Mouse (Mus musculus) CH12.LX (cell line): ENCODE results near the gene Esrrb. TPM values are rescaled to one million over a fixed set of nuclear protein-coding genes. Genes with fewer than 3 reads are reported as not detected.

Source experiments
- DNase-seq: peaks from one replicate; pipeline ENCODE4 v3.0.0-alpha.2; 2013; ENCODE audit errors: extremely low read depth
- H3K27ac ChIP-seq: 2 replicates; pipeline ENCODE4 v1.5.1; 2012; ENCODE audit warnings: low read depth, mild to moderate bottlenecking, control low read depth, moderate library complexity; ENCODE audit not compliant: insufficient read depth
- H3K27me3 ChIP-seq: replicated peaks from 2 replicates; pipeline ENCODE3; 2012; ENCODE audit warnings: inconsistent platforms
- H3K36me3 ChIP-seq, 2 experiments: replicated peaks in 1 of 2; 2 replicates each; pipeline versions ENCODE3 to v1.6.1; 2012; ENCODE audit warnings: inconsistent platforms in 1 of 2, low read length in 1 of 2, mild to moderate bottlenecking in 1 of 2, mixed read lengths in 1 of 2, moderate library complexity in 1 of 2; ENCODE audit not compliant: control insufficient read depth in 1 of 2, insufficient read depth in 1 of 2
- H3K4me1 ChIP-seq, 2 experiments: 2 replicates each; pipeline ENCODE4 v1.6.1; 2012; ENCODE audit warnings: inconsistent platforms in 1 of 2, moderate library complexity in 1 of 2; ENCODE audit not compliant: insufficient read depth in 2 of 2, control insufficient read depth in 1 of 2
- H3K4me2 ChIP-seq: 2 replicates; pipeline ENCODE4 v1.6.1; 2012; ENCODE audit warnings: low read depth, mild to moderate bottlenecking, control low read depth; ENCODE audit not compliant: poor library complexity, insufficient read depth, severe bottlenecking
- H3K4me3 ChIP-seq, 3 experiments: fragments of 150-350 bp in 1 of 3; sonication (generic) in 1 of 3; replicated peaks in 1 of 3; 2 replicates each; pipeline versions ENCODE3 to v1.5.1; 2011 to 2012; ENCODE audit warnings: low read depth in 2 of 3, low read length in 2 of 3, mild to moderate bottlenecking in 2 of 3, moderate library complexity in 2 of 3, control low read depth in 1 of 3, improper control_type of control experiment in 1 of 3, inconsistent platforms in 1 of 3, mixed read lengths in 1 of 3; ENCODE audit not compliant: poor library complexity in 1 of 3
- H3K79me2 ChIP-seq: replicated peaks from 2 replicates; pipeline ENCODE4 v1.6.1; 2012; ENCODE audit warnings: mild to moderate bottlenecking, moderate library complexity; ENCODE audit not compliant: control insufficient read depth, poor library complexity, insufficient read depth, severe bottlenecking; ENCODE audit errors: extremely low read depth
- H3K9ac ChIP-seq: 2 replicates; pipeline ENCODE4 v1.6.1; 2012; ENCODE audit warnings: low read depth, mild to moderate bottlenecking, control low read depth, moderate library complexity; ENCODE audit not compliant: insufficient read depth
- H3K9me3 ChIP-seq: replicated peaks from 2 replicates; pipeline ENCODE3; 2012; ENCODE audit warnings: low read length, inconsistent platforms, mixed read lengths
- BHLHE40 ChIP-seq: IDR thresholded peaks from 2 replicates; pipeline ENCODE4 v1.6.1; 2011; ENCODE audit warnings: mild to moderate bottlenecking, low read depth, low read length, improper control_type of control experiment
- CHD1 ChIP-seq: IDR thresholded peaks from 2 replicates; pipeline ENCODE4 v1.6.1; 2012; ENCODE audit warnings: low read depth, low read length, improper control_type of control experiment, inconsistent platforms
- CTCF ChIP-seq, 2 experiments: IDR thresholded peaks in 1 of 2; conservative IDR thresholded peaks in 1 of 2; 2 replicates each; pipeline ENCODE4 v1.5.1; 2011 to 2012; ENCODE audit warnings: low read depth in 2 of 2, low read length in 2 of 2, improper control_type of control experiment in 1 of 2, inconsistent platforms in 1 of 2, mild to moderate bottlenecking in 1 of 2, moderate library complexity in 1 of 2
- E2F4 ChIP-seq: IDR thresholded peaks from 2 replicates; pipeline ENCODE4 v1.6.1; 2011; ENCODE audit warnings: low read depth, low read length, improper control_type of control experiment; ENCODE audit not compliant: insufficient replicate concordance
- ELF1 ChIP-seq: IDR thresholded peaks from 2 replicates; pipeline ENCODE4 v1.6.1; 2014; ENCODE audit warnings: low read depth, mild to moderate bottlenecking, inconsistent platforms, low read length, improper control_type of control experiment
- EP300 ChIP-seq: IDR thresholded peaks from 2 replicates; pipeline ENCODE4 v1.6.1; 2011; ENCODE audit warnings: low read length, improper control_type of control experiment
- GABPA ChIP-seq: IDR thresholded peaks from 2 replicates; pipeline ENCODE4 v1.6.1; 2012; ENCODE audit warnings: low read depth, low read length, improper control_type of control experiment, inconsistent platforms; ENCODE audit not compliant: insufficient replicate concordance
- HCFC1 ChIP-seq: IDR thresholded peaks from 2 replicates; pipeline ENCODE4 v1.6.1; 2012; ENCODE audit warnings: low read depth, mild to moderate bottlenecking, inconsistent platforms, low read length, improper control_type of control experiment
- MAFK ChIP-seq: IDR thresholded peaks from 2 replicates; pipeline ENCODE4 v1.6.1; 2011; ENCODE audit warnings: low read length, improper control_type of control experiment; ENCODE audit not compliant: insufficient replicate concordance
- MAX ChIP-seq: IDR thresholded peaks from 2 replicates; pipeline ENCODE4 v1.6.1; 2011; ENCODE audit warnings: low read length, improper control_type of control experiment
- MAZ ChIP-seq: IDR thresholded peaks from 2 replicates; pipeline ENCODE4 v1.6.1; 2012; ENCODE audit warnings: low read depth, mild to moderate bottlenecking, inconsistent platforms, low read length, improper control_type of control experiment, moderate library complexity
- MYC ChIP-seq: IDR thresholded peaks from 2 replicates; pipeline ENCODE4 v1.6.1; 2011; ENCODE audit warnings: low read depth, mild to moderate bottlenecking, improper control_type of control experiment, low read length
- NELFE ChIP-seq: IDR thresholded peaks from 2 replicates; pipeline ENCODE4 v1.6.1; 2011; ENCODE audit warnings: low read depth, low read length, improper control_type of control experiment
- POLR2A ChIP-seq: IDR thresholded peaks from 2 replicates; pipeline ENCODE4 v1.6.1; 2011; ENCODE audit warnings: low read depth, mild to moderate bottlenecking, improper control_type of control experiment, low read length
- POLR2AphosphoS2 ChIP-seq: IDR thresholded peaks from 2 replicates; pipeline ENCODE4 v1.6.1; 2011; ENCODE audit warnings: low read depth, low read length, improper control_type of control experiment
- RAD21 ChIP-seq: IDR thresholded peaks from 2 replicates; pipeline ENCODE4 v1.6.1; 2011; ENCODE audit warnings: low read depth, mild to moderate bottlenecking, low read length, improper control_type of control experiment, moderate library complexity
- SMC3 ChIP-seq: IDR thresholded peaks from 2 replicates; pipeline ENCODE4 v1.6.1; 2011; ENCODE audit warnings: low read depth, low read length, improper control_type of control experiment
- TBP ChIP-seq: conservative IDR thresholded peaks from 2 replicates; pipeline ENCODE4 v1.6.1; 2011; ENCODE audit warnings: low read depth, low read length, improper control_type of control experiment
- TCF12 ChIP-seq: IDR thresholded peaks from 2 replicates; pipeline ENCODE4 v1.6.1; 2014; ENCODE audit warnings: low read depth, mild to moderate bottlenecking, inconsistent platforms, low read length, improper control_type of control experiment
- USF2 ChIP-seq: conservative IDR thresholded peaks from 2 replicates; pipeline ENCODE4 v1.6.1; 2011; ENCODE audit warnings: low read depth, low read length, improper control_type of control experiment
- ZC3H11A ChIP-seq: IDR thresholded peaks from 2 replicates; pipeline ENCODE4 v1.6.1; 2012; ENCODE audit warnings: low read depth, mild to moderate bottlenecking, inconsistent platforms, low read length, improper control_type of control experiment
- dilution Hi-C: fragments of 300-500 bp; cut with MboI; formaldehyde crosslinking; loops from 2 replicates; pipeline ENCODE4 v1.14.3; 2020; ENCODE audit warnings: low sequenced_read_pairs; ENCODE audit not compliant: extremely low pct_unique_long_range_greater_than_20kb, extremely low pct_ligation_motif_present
- in situ Hi-C: fragments of 300-500 bp; cut with MboI; formaldehyde crosslinking; loops from 3 replicates; pipeline ENCODE4 v1.14.3; 2019; ENCODE audit warnings: low sequenced_read_pairs, low pct_ligation_motif_present, low pct_unique_long_range_greater_than_20kb, mixed read lengths
- polyA plus RNA-seq: library from polyadenylated mRNA; unstranded; fragments of >175 nt; gene quantifications from 2 replicates; pipeline ENCODE4 v1.2.1, GENCODE M21; 2012; ENCODE audit warnings: low read depth; ENCODE audit not compliant: insufficient read length
- total RNA-seq, 2 experiments: library from RNA; depleted of rRNA; stranded (reverse); fragments of 300-350 nt in 1 of 2; fragments of >200 nt in 1 of 2; gene quantifications; 2 replicates each; pipeline ENCODE4 v1.2.3; 2012 to 2014

Esrrb gene
- total and polyA plus RNA-seq, 3 experiments: not detected

- dilution Hi-C loops: no loop called here
- TF ChIP-seq TCF12 (no peak), NELFE (no peak)
- Histone ChIP-seq H3K27ac (no peak overlapping the region), H3K4me2 (no peak overlapping the region), H3K4me3 (no peak overlapping the region), H3K9ac (no peak overlapping the region), H3K79me2 (no peaks in the 10 kb centered on the region), H3K4me1 (no peaks in the 10 kb centered on the region), H3K36me3 (no peaks in the 10 kb centered on the region), H3K9me3 (no peaks in the 10 kb centered on the region), H3K27me3 (peaks cover 80% of the 10 kb centered on the region)
- no peak for DNase-seq
- in situ Hi-C loops: no loop called here
Measured at GRCm38 (mm10) chr12:86464385-86464784, 103.5 kb downstream of the Esrrb start.

- no peak overlapping the region for H3K27ac ChIP-seq
- no peak for TF ChIP-seq TBP
- no peak for TF ChIP-seq MAZ
- no peak for TF ChIP-seq EP300
- TF ChIP-seq POLR2A: no peak
- no peak for TF ChIP-seq SMC3
- TF ChIP-seq USF2: no peak
- TF ChIP-seq RAD21: no peak
- no peak for TF ChIP-seq HCFC1
- TF ChIP-seq MAFK: no peak
- TF ChIP-seq CHD1: no peak
- no peak for TF ChIP-seq ZC3H11A
- TF ChIP-seq TCF12: no peak
- TF ChIP-seq ELF1: no peak
- TF ChIP-seq CTCF (conservative IDR thresholded peaks at IDR 0.05 in 1 of 2, IDR thresholded peaks at IDR 0.05 in 1 of 2; ENCODE audit: low read depth in 2 of 2, low read length in 2 of 2): no peak
- no peak for TF ChIP-seq GABPA
- H3K4me3 ChIP-seq: no peak overlapping the region
- no peak for DNase-seq
- peaks cover 72% of the 10 kb centered on the region for H3K27me3 ChIP-seq
- no peak overlapping the region for H3K9ac ChIP-seq
- no peaks in the 10 kb centered on the region for H3K79me2 ChIP-seq
- no peaks in the 10 kb centered on the region for H3K9me3 ChIP-seq
- no peaks in the 10 kb centered on the region for H3K4me1 ChIP-seq
- dilution Hi-C loops: no loop called here
- in situ Hi-C loops: no loop called here
- H3K36me3 ChIP-seq: no peaks in the 10 kb centered on the region
- H3K4me2 ChIP-seq: no peak overlapping the region
Measured at GRCm38 (mm10) chr12:86466180-86466579, 105.3 kb downstream of the Esrrb start.

- Histone ChIP-seq H3K27ac (no peak overlapping the region), H3K4me3 (no peak overlapping the region), H3K27me3 (peaks cover 70% of the 10 kb centered on the region), H3K9ac (no peak overlapping the region), H3K4me2 (no peak overlapping the region), H3K79me2 (no peaks in the 10 kb centered on the region), H3K36me3 (no peaks in the 10 kb centered on the region), H3K4me1 (no peaks in the 10 kb centered on the region), H3K9me3 (no peaks in the 10 kb centered on the region)
- TF ChIP-seq MYC: no peak
- TF ChIP-seq MAX: no peak
- TF ChIP-seq E2F4: no peak
- no peak for TF ChIP-seq BHLHE40
- no peak for TF ChIP-seq POLR2A
- TF ChIP-seq POLR2AphosphoS2: no peak
- dilution Hi-C loops: no loop called here
- no peak for DNase-seq
- in situ Hi-C loops: no loop called here
Measured at GRCm38 (mm10) chr12:86469919-86470318, 109.0 kb downstream of the Esrrb start.
